Mouse (Mus musculus) effector memory CD4-positive, alpha-beta T cell, adult 7 months (primary cell): ENCODE results near the gene Fpr3. TPM values are rescaled to one million over a fixed set of nuclear protein-coding genes. Genes with fewer than 3 reads are reported as not detected.

Experiments
- polyA plus RNA-seq: library from polyadenylated mRNA; unstranded; fragments of 100-300 nt; shearing (Covaris generic); gene quantifications from one replicate; pipeline ENCODE4 v1.2.1, GENCODE M21; 2017

Fpr3 gene
- 0.61 TPM for polyA plus RNA-seq

GRCm38 (mm10) chr17:17887774-17888248 is at the start of gene Fpr3, which contains the start of gene Fpr2:
Gene Fpr3, plus strand, starts transcription at chr17:17887852.
Gene Fpr2, plus strand, starts transcription at chr17:17887824.

GRCm38 (mm10) chr17:17855064-17855838 is 32.4 kb upstream of the Fpr3 start, which contains the start of gene Has1:
Gene Has1, minus strand, starts transcription at chr17:17855205.

GRCm38 (mm10) chr17:17883840-17884239 is 3.8 kb upstream of the Fpr3 start, which contains the start of gene Fpr1:
Gene Fpr1, minus strand, starts transcription at chr17:17883940.

Other genes with a start within 250 kb of the Fpr3 start
- not detected for gene Vmn2r90, start 184.1 kb upstream of the Fpr3 start, polyA plus RNA-seq
- 3.2 TPM for gene Spaca6, start 60.7 kb upstream of the Fpr3 start, polyA plus RNA-seq
- 0.11 TPM for gene Has1, start 32.6 kb upstream of the Fpr3 start, polyA plus RNA-seq
- not detected for gene Fpr1, start 3.9 kb upstream of the Fpr3 start, polyA plus RNA-seq
- gene Fpr2, start within 50 bp of the Fpr3 start, polyA plus RNA-seq: not detected
- not detected for gene Fpr-rs4, start 133.9 kb downstream of the Fpr3 start, polyA plus RNA-seq
- 0.09 TPM for gene Vmn2r124, start 161.6 kb downstream of the Fpr3 start, polyA plus RNA-seq
- gene Vmn2r91, start 197.2 kb downstream of the Fpr3 start, polyA plus RNA-seq: not detected